Comparison of ENCODE assay signal across 9 mouse cellular contexts in the genomic region with DNA sequence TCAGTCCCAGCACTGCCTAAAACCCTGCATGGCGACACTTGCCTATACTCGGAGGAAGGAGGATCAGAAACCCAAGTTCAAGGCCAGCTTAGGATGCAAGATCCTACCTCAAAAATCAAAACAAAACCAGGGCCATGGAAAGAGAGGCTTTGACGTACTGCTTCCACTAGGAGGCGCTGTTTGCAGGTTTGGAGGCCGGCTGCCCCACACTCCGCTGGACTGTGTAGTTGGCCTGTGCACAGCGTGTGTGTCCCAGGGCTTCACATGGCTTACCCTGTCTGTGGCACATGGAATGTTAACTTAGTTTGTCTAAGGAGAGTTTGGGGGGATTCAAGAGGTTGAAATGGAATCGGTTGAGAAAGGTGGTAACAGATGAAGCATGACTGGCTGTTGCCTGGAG. TPM values are rescaled to one million over a fixed set of nuclear protein-coding genes. Genes with fewer than 3 reads are reported as not detected.
A peak's percentile ranks its signal among the peaks of the same experiment; 100 is the strongest.
DNase-seq lines count a peak whose midpoint lies in the region; ATAC-seq lines count a peak whose summit lies in the region.
"Had no signal": no experiment of that assay in that cellular context is flagged by ENCODE, and none has a peak within 500 bp of the region (broad histone marks: within the 10 kb centered on the region; RNA-seq: fewer than 3 reads in every experiment).

No protein-coding gene starts in this region.

- no peaks in the 10 kb centered on the region for H3K4me1 ChIP-seq in neural tube, embryonic 15.5 days
- H3K4me1 ChIP-seq in liver, embryonic 13.5 days (replicated peaks) = 0 out of 2 replicates have a peak, but pooled peaks cover under 1% of the 10 kb centered on the region

- no peak overlapping the region for H3K27ac ChIP-seq in neural tube, embryonic 15.5 days (replicated peaks)
- H3K27ac ChIP-seq in liver, embryonic 13.5 days = no peak overlapping the region

- no peak overlapping the region for H3K4me3 ChIP-seq in neural tube, embryonic 15.5 days (replicated peaks)
- no peak overlapping the region for H3K4me3 ChIP-seq in liver, embryonic 13.5 days (replicated peaks)

- H3K27me3 ChIP-seq in neural tube, embryonic 15.5 days (replicated peaks) = no peaks in the 10 kb centered on the region
- H3K27me3 ChIP-seq in liver, embryonic 13.5 days = no peaks in the 10 kb centered on the region

- DNase-seq in neural tube, embryonic 10.5 days (ENCODE audit: extremely low spot score, low spot score) = peak; percentile 65
- DNase-seq in ZHBTc4 (ENCODE audit: low read depth, low spot score) = peak; percentile 79
- DNase-seq in cerebellum, postnatal 14 days = peak; percentile 68 to 84
- DNase-seq in liver, embryonic 13.5 days = peak; percentile 34
- peak; percentile 20 for DNase-seq in retina, adult 2 months (ENCODE audit: low read depth, low spot score)
- no peak for DNase-seq in left cerebral cortex, postnatal 36 days (ENCODE audit: low spot score in 2 of 2)

- H3K9ac ChIP-seq in neural tube, embryonic 15.5 days (replicated peaks) = no peak overlapping the region
- H3K9ac ChIP-seq in liver, embryonic 13.5 days = no peak overlapping the region

- WGBS in neural tube, embryonic 15.5 days = 20% methylated on average over 8 of the region's 8 CpGs
- 21% methylated on average over 8 of the region's 8 CpGs for WGBS in liver, embryonic 13.5 days (ENCODE audit: insufficient replicate concordance)

- no peak for ATAC-seq in neural tube, embryonic 15.5 days (ENCODE audit: low FRiP score)
- peak; percentile 83 to 90 for ATAC-seq in hematopoietic stem cell, adult 5-6 weeks (replicated peaks in 1 of 2; ENCODE audit: insufficient read depth in 1 of 2, low FRiP score in 2 of 2, low TSS enrichment in 1 of 2, low read depth in 1 of 2, poor library complexity in 2 of 2, severe bottlenecking in 2 of 2)
- peak; percentile 47; the same call in 1 of the 2 replicates for ATAC-seq in liver, embryonic 13.5 days (ENCODE audit: low read depth)

- H3K36me3 ChIP-seq in neural tube, embryonic 15.5 days = peaks cover 26% of the 10 kb centered on the region
- H3K36me3 ChIP-seq in liver, embryonic 13.5 days = 0 out of 2 replicates have a peak, but pooled peaks cover 5% of the 10 kb centered on the region

- H3K4me2 ChIP-seq in neural tube, embryonic 15.5 days = no peak overlapping the region
- no peak overlapping the region for H3K4me2 ChIP-seq in liver, embryonic 13.5 days

- no peaks in the 10 kb centered on the region for H3K9me3 ChIP-seq in neural tube, embryonic 15.5 days (replicated peaks)
- H3K9me3 ChIP-seq in liver, embryonic 13.5 days (replicated peaks) = no peaks in the 10 kb centered on the region

- intact Hi-C loops in left cerebral cortex, postnatal 36 days (cut with DNase I) = no loop called here

RNA-seq across cellular contexts. Expression of gene Rabep2, which starts 8.3 kb away (rescaled TPM):
- polyA plus RNA-seq in neural tube, embryonic 15.5 days (2015; fragmentation: Nextera tagmentation; extraction: Ambion mirVana) = 22.2 and 22.9 TPM in 2 replicates
- 33.8 and 36.4 TPM in 2 replicates for total RNA-seq in hematopoietic stem cell, adult 5-6 weeks (2017)
- polyA plus RNA-seq in liver, embryonic 13.5 days (2015; fragmentation: Nextera tagmentation; extraction: Ambion mirVana) = 5.8 and 6.1 TPM in 2 replicates
- 10 to 100 TPM; 11.0 to 11.6 TPM for total RNA-seq in left cerebral cortex, postnatal 36 days (2021)

RNA-seq across cellular contexts. Expression of gene Cd19, which starts 22.2 kb away (rescaled TPM):
- 0.22 and 0.26 TPM in 2 replicates for polyA plus RNA-seq in neural tube, embryonic 15.5 days (2015; fragmentation: Nextera tagmentation; extraction: Ambion mirVana)
- total RNA-seq in hematopoietic stem cell, adult 5-6 weeks (2017) = not detected in 2 replicates
- 0.14 and 0.23 TPM in 2 replicates for polyA plus RNA-seq in liver, embryonic 13.5 days (2015; fragmentation: Nextera tagmentation; extraction: Ambion mirVana)
- total RNA-seq in left cerebral cortex, postnatal 36 days (2021) = not detected
- total RNA-seq: layer of hippocampus, adult 8-10 months had no signal

RNA-seq across cellular contexts. Expression of gene Atp2a1, which starts 26.1 kb away (rescaled TPM):
- 6.5 and 12.7 TPM in 2 replicates for polyA plus RNA-seq in neural tube, embryonic 15.5 days (2015; fragmentation: Nextera tagmentation; extraction: Ambion mirVana)
- 0.30 TPM in 1 of 2 replicates, not detected in the other for total RNA-seq in hematopoietic stem cell, adult 5-6 weeks (2017)
- polyA plus RNA-seq in liver, embryonic 13.5 days (2015; fragmentation: Nextera tagmentation; extraction: Ambion mirVana) = 1.1 and 2.4 TPM in 2 replicates
- total RNA-seq in left cerebral cortex, postnatal 36 days (2021) = under 1 TPM in 1 of 2 experiments, not detected in 1; 0.54 TPM

RNA-seq across cellular contexts. Expression of gene Sh2b1, which starts 38.4 kb away (rescaled TPM):
- polyA plus RNA-seq in neural tube, embryonic 15.5 days (2015; fragmentation: Nextera tagmentation; extraction: Ambion mirVana) = 69.4 and 69.6 TPM in 2 replicates
- total RNA-seq in hematopoietic stem cell, adult 5-6 weeks (2017) = 15.3 and 20.9 TPM in 2 replicates
- polyA plus RNA-seq in liver, embryonic 13.5 days (2015; fragmentation: Nextera tagmentation; extraction: Ambion mirVana) = 11.2 and 12.9 TPM in 2 replicates
- total RNA-seq in left cerebral cortex, postnatal 36 days (2021) = 10 to 100 TPM; 68.5 to 73.5 TPM

RNA-seq across cellular contexts. Expression of gene Nfatc2ip, which starts 40.3 kb away (rescaled TPM):
- polyA plus RNA-seq in neural tube, embryonic 15.5 days (2015; fragmentation: Nextera tagmentation; extraction: Ambion mirVana) = 2.4 and 2.8 TPM in 2 replicates
- 13.6 and 14.4 TPM in 2 replicates for total RNA-seq in hematopoietic stem cell, adult 5-6 weeks (2017)
- polyA plus RNA-seq in liver, embryonic 13.5 days (2015; fragmentation: Nextera tagmentation; extraction: Ambion mirVana) = 2.6 and 3.0 TPM in 2 replicates
- 1 to 10 TPM; 5.2 to 5.5 TPM for total RNA-seq in left cerebral cortex, postnatal 36 days (2021)

Comparison
In these comparisons a context has a peak if more than half of its experiments do, and no peak if none do; other contexts are left out.
1. DNase-seq: peak in neural tube, embryonic 10.5 days (single experiment), ZHBTc4 (single experiment), cerebellum, postnatal 14 days (2 of 2), liver, embryonic 13.5 days (single experiment) and retina, adult 2 months (single experiment); none in left cerebral cortex, postnatal 36 days (0 of 2).